Mouse (Mus musculus) thymus, adult 18-20 months (tissue): ENCODE results near the gene 1700015F17Rik.
A peak's percentile ranks its signal among the peaks of the same experiment; 100 is the strongest.

ENCODE experiments used
- DNase-seq, 2 experiments: peaks; one replicate each; pipeline ENCODE4 v3.0.0; 2022; ENCODE audit warnings: mixed read lengths in 2 of 2

Gene 1700015F17Rik

DNA sequence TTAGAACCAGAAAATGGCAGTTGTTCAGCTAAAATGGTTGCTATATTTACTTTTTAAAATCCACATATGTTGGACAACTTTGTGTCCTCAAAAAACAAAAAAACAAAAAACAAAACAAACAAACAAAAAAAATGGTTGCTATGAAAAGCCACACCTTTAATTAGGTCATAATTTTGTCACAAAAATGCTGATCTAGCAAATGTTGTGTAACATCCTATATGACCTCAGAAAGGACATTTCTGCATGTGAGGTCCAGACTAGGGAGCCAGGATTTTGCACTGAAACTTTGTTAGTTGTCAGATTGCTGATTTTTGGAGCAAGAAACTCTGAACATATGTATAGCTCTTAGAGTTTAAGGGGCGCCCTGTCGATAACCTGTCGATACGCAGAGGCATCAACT lies 55.9 kb downstream of the 1700015F17Rik start:
- DNase-seq = no peak

GRCm38 (mm10) chr5:5421439-5421838 lies 57.5 kb downstream of the 1700015F17Rik start:
- no peak for DNase-seq

- peak in 1 of 2 experiments; percentile 7 for DNase-seq
Observed at GRCm38 (mm10) chr5:5419992-5420455, 58.9 kb downstream of the 1700015F17Rik start, which contains the start of gene Cdk14. TSS of gene Cdk14 (minus strand) at chr5:5420312.

- DNase-seq = no peak
Observed at GRCm38 (mm10) chr5:5419253-5419652, 59.7 kb downstream of the 1700015F17Rik start.

GRCm38 (mm10) chr5:5414835-5415234 lies 64.1 kb downstream of the 1700015F17Rik start:
- DNase-seq = no peak

GRCm38 (mm10) chr5:5411886-5412285 lies 67.1 kb downstream of the 1700015F17Rik start:
- no peak for DNase-seq

DNA sequence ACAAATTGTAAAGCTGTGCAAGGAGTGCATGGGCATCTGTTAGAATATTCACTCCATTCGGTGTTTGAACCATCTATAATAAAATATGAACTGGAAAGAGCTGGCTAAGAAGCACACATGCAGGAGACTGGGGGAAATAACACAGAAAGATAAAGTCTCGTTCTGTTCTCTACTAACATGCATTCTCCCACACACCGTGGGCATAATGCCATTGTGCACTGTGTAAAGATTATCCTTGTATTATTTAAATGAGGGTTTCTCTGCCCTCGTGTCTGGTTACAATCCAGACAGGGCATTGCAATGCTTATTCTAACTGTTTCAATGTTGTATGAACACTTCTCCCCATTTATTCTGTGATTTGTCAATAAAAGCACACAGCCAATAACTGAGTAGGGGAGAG lies 77.0 kb downstream of the 1700015F17Rik start:
- DNase-seq = no peak

DNA sequence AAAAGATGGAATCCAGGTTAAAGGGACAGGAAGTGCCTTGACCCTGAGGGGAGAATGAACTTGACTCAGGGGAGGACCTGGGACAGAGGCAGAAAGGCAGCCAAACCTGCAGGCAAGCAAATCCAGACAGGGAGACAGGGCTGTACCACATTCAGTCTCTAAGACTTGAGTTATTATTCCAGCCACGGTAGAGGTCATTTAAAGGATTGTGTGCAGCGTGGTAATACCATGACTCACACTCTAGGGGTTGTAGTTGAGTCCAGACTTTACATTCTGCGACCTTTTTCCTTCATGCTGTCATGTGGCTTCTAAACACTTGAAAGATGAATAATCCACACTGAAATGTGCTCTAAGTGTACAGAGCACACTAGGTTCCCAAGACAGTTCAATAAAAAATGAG lies 86.2 kb downstream of the 1700015F17Rik start:
- no peak for DNase-seq
